Mouse (Mus musculus) bone marrow, adult 2 months (tissue): Measurements from ENCODE around the gene Kirrel3. TPM values are rescaled to one million over a fixed set of nuclear protein-coding genes. Genes with fewer than 3 reads are reported as not detected.

Experiments
- H3K27ac ChIP-seq: fragments of 200-500 bp; 2 replicates; pipeline ENCODE4 v1.5.1; 2012; ENCODE audit warnings: low read depth, mild to moderate bottlenecking, control low read depth, inconsistent platforms, low read length; ENCODE audit not compliant: control insufficient read depth, poor library complexity, insufficient read depth
- H3K4me1 ChIP-seq: fragments of 200-500 bp; 2 replicates; pipeline ENCODE4 v1.6.1; 2011; ENCODE audit warnings: low read length; ENCODE audit not compliant: control insufficient read depth, insufficient read depth
- H3K4me3 ChIP-seq: fragments of 200-500 bp; replicated peaks from 2 replicates; pipeline ENCODE3; 2011; ENCODE audit warnings: mild to moderate bottlenecking, low read depth, low read length, control low read depth; ENCODE audit not compliant: control insufficient read depth
- CTCF ChIP-seq: fragments of 200-500 bp; IDR thresholded peaks from 2 replicates; pipeline ENCODE4 v1.5.1; 2011; ENCODE audit warnings: low read length, control low read depth; ENCODE audit not compliant: control insufficient read depth, insufficient read depth
- POLR2A ChIP-seq: fragments of 200-500 bp; IDR thresholded peaks from 2 replicates; pipeline ENCODE4 v1.6.1; 2011; ENCODE audit warnings: low read depth, mild to moderate bottlenecking, control low read depth, low read length, borderline replicate concordance; ENCODE audit not compliant: control insufficient read depth
- WGBS: fragments of 180-500 bp; shearing (Covaris S2); methylation state at CpG from one replicate; pipeline ENCODE4 v1.1.7; 2018; 5-methylcytosine and 5-hydroxymethylcytosine counted together
- polyA plus RNA-seq: library from polyadenylated mRNA; stranded (reverse); fragments of >200 nt; gene quantifications from 2 replicates; pipeline ENCODE4 v1.2.4, GENCODE M21; 2011; ENCODE audit warnings: low replicate concordance; ENCODE audit not compliant: missing spikeins, insufficient read depth, insufficient read length

The Kirrel3 gene
- polyA plus RNA-seq, 1 experiment: not detected

DNA sequence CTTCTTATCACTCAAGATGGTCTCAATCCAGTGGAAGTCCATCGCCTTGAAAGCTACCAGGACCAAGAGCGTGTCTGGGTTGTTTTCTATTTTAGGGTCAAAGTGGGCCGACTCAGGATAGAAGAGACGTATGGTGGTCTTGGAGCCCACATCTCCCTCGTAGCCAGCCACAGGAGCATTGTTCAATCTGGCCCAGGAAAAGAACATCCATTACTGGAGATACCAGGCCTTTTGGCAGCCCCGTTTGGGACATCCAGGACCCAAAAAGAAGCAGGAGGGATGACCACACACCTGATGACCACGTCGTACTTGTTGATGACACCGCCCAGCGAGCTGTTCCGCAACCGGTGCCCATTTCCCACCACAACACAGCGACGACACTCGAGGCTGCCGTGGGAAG is 567.4 kb downstream of the Kirrel3 start:
- H3K27ac ChIP-seq: no peak overlapping the region
- 87% methylated on average over 16 of the region's 16 CpGs for WGBS
- H3K4me3 ChIP-seq: no peak overlapping the region
- H3K4me1 ChIP-seq: peaks cover 2% of the 10 kb centered on the region; the same call in 1 of the 2 replicates
- TF ChIP-seq CTCF (no peak), POLR2A (no peak)

DNA sequence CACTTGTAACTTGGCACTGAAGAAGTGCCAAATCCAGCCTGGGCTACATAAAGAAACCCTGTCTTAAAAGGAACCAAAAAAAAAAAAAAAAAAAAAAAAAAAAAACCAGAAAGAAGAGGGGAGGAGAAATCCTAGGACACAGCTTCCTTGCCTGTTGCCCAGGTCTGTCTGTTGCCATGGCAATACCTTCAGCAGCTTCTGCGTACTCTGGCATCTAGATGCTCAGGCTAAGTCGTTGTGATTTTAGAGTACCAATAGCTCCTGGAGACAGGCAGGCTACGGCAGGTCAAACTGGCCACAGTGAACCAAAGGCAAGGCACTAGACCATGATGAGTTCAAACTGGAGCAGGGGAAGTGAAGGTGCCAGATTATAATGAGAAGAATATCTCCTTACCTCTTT is 568.0 kb downstream of the Kirrel3 start:
- 91% methylated on average over 3 of the region's 3 CpGs for WGBS
- H3K4me1 ChIP-seq: peaks cover 2% of the 10 kb centered on the region; the same call in 1 of the 2 replicates
- no peak for TF ChIP-seq POLR2A
- no peak for TF ChIP-seq CTCF
- no peak overlapping the region for H3K27ac ChIP-seq
- H3K4me3 ChIP-seq: no peak overlapping the region

DNA sequence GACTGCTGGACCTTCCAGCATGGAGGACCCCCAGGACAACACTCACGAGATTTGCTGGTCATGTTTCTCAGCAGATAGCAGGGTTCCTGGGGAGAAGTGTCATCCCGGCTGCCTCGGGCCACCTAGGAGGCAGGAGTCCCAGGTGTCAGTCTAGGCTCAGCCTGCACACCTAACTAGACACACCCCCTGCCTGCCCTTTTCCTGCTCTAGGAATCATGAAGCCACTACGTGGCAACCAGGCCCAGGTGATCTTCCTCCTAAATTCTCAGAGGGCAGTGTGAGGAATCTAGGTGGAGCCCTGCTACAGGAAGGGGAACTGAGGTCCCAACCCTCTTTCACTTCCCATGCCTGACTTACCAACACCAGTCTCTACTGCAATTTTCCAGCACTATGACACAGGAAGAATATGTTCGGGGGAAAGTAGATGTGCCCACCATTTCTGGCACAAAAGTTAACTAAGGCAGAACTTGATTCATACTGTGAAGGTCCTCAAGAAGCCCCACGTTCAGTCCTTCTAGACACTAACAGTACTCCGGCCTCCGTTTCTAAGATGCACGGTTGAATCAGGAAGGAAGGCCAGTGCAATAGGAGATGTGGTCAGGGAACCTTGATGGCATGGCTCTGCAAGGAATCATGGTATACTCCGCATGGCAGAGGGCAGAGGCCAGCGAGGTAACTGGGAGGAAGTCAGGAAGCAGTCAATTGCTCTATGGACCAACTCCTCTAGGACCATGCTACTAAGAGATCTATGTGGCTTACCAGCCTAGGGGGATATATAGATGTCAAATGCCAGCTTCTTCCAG is 570.0 kb downstream of the Kirrel3 start:
- WGBS: 48% methylated on average over 11 of the region's 11 CpGs
- H3K27ac ChIP-seq: peak overlapping the region; percentile 65; the same call in 1 of the 2 replicates
- H3K4me1 ChIP-seq: peaks cover 2% of the 10 kb centered on the region; the same call in 1 of the 2 replicates
- no peak overlapping the region for H3K4me3 ChIP-seq
- no peak for TF ChIP-seq CTCF

DNA sequence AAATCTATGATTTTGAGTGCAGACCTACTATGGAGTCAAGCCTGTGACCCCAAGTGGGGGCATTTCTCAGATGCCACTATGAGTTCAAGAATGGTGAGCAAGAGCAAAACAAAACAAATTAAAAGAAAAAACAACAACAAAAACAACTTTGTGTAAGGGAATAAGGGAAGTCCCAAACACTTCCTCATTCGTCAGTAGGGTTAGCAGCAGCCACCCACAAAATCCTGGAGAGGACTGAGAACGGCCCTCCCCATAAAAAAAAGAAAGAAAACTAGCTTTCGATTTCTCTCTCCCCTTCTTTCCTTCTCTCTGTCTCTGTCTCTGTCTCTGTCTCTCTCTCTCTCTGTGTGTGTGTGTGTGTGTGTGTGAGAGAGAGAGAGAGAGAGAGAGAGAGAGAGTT is 570.9 kb downstream of the Kirrel3 start:
- H3K4me1 ChIP-seq: peaks cover 5% of the 10 kb centered on the region; the same call in 1 of the 2 replicates
- TF ChIP-seq POLR2A: no peak
- no peak for TF ChIP-seq CTCF
- no peak overlapping the region for H3K4me3 ChIP-seq
- WGBS: 11% methylated on average over 3 of the region's 3 CpGs
- H3K27ac ChIP-seq: peak overlapping the region; percentile 81; the same call in 1 of the 2 replicates

DNA sequence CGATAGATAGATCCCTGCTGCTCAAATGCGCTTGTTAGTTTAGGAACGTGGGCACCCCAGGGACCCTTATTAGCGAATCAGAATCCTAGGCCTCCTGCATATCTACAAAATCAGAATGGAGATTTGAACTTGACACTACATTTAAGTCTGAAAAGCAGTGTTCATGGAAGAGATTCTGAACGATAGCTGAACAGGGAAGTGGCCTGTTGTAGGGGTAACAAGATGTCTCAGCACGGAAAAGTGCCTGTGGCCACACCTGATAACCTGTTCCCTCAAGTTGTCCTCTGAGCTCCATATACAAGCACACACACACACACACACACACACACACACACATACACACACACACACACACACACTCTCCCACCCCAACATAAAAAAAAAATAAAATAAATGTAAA is 571.9 kb downstream of the Kirrel3 start:
- Histone ChIP-seq H3K27ac (no peak overlapping the region), H3K4me3 (no peak overlapping the region), H3K4me1 (peaks cover 6% of the 10 kb centered on the region; the same call in 1 of the 2 replicates)
- WGBS: 76% methylated on average over 6 of the region's 6 CpGs
- TF ChIP-seq CTCF (no peak), POLR2A (no peak)

DNA sequence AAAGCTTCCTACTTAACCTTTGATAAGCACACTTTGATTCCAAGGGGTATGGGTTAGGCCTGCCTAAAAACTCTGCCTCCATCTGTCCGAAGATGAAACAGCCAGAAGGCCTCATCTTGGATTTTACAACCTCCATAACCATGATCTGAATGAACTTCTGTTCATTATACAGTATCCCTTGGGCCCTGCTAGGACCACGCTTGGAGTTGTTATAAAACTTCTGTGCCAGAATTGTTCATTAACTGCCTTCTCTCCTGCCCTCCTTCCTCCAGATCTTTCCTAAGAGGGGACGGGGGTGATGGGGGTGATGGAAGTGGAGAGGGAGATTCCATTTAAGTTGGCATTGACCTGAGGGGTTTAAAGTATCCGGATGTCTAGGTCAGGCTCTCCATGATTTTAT is 572.5 kb downstream of the Kirrel3 start:
- TF ChIP-seq POLR2A (no peak), CTCF (no peak)
- Histone ChIP-seq H3K27ac (no peak overlapping the region), H3K4me1 (peaks cover 6% of the 10 kb centered on the region; the same call in 1 of the 2 replicates), H3K4me3 (no peak overlapping the region)
- WGBS: 90% methylated on average over 4 of the region's 4 CpGs

DNA sequence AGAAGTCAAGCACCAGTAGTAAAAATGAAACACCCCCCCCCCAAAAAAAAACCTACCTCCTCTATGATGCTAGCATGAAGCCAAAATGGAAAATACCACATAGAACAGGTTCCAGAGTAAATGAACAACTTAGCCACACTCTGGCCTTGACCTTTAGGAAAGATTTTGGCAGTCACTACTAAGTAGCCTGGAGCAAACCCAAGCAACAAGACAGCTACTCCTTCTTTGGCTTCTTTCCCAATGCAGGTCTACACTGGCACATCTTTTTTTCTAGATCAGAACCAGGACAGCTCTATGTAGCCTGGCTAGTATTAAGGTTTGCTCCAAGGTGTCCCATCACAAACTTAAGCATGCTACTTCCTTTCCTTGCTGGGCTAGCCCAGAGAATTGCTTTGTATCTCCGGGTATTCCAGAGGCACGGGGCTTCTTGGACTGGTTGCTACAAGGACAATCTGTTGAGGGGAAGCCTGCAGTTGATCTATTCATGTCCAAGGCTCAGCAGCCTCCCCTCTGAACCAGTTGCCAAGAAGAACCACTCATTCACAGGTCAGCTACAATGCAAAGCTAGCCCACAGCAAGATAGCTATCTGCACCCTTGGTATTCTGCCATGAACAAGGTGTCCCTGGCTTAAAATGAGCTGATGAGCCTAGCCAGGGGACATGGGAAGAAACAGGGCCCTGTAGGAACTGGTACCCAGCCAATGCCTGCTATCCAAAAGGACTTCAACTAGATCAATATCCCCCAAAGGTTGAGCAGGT is 573.1 kb downstream of the Kirrel3 start:
- H3K27ac ChIP-seq: no peak overlapping the region
- H3K4me1 ChIP-seq: peaks cover 6% of the 10 kb centered on the region; the same call in 1 of the 2 replicates
- H3K4me3 ChIP-seq: no peak overlapping the region
- TF ChIP-seq CTCF: no peak
- TF ChIP-seq POLR2A: no peak
- WGBS: 82% methylated on average over 2 of the region's 2 CpGs

DNA sequence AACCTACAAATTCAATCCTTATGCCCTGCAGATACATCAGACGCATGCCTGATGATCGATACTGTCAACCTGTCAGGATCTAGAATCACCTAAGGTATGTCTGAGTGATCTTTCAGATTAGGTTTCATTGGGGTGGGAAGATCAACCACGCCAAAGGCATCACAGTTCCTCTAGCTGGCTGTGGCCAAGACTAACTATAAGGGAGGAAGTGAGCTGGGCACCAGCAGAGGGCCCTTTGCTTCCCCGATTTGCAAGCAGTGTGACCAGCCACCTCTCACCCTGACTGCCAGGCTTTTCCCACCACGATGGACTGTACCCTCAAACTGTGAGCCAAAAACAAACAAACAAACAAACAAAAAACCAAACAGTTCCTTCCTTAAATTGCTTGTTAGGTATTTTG is 574.2 kb downstream of the Kirrel3 start:
- no peak overlapping the region for H3K4me3 ChIP-seq
- TF ChIP-seq CTCF (peak; percentile 45; the same call in 1 of the 2 replicates), POLR2A (no peak)
- peaks cover 6% of the 10 kb centered on the region; the same call in 1 of the 2 replicates for H3K4me1 ChIP-seq
- 46% methylated on average over 5 of the region's 5 CpGs for WGBS
- H3K27ac ChIP-seq: no peak overlapping the region
